Mouse (Mus musculus) hindbrain, postnatal 0 days (tissue): ENCODE measurements at regions not wholly inside any gene's neighbourhood (a gene's known extent, or its start where the extent isn't known, plus 50 kb on each side); places are given as distances from the start of the nearest gene placed in this dataset.

ENCODE experiments used
- ATAC-seq: fragments of 200-750 bp; cut with Nextera tagmentation; 2 replicates; pipeline ENCODE4 v1.8.0; 2017; ENCODE audit warnings: mild to moderate bottlenecking, moderate TSS enrichment, moderate library complexity
- DNase-seq: peaks from one replicate; pipeline ENCODE4 v3.0.0-alpha.2; 2015; ENCODE audit warnings: low spot score
- H3K27ac ChIP-seq: fragments of 300-500 bp; sonication (generic); 2 replicates; pipeline ENCODE4 v1.5.1; 2014; ENCODE audit warnings: mild to moderate bottlenecking
- H3K27me3 ChIP-seq: fragments of 300-500 bp; sonication (generic); 2 replicates; pipeline ENCODE4 v1.6.1; 2014; ENCODE audit warnings: low read length, mixed read lengths; ENCODE audit not compliant: insufficient read depth
- H3K36me3 ChIP-seq: fragments of 300-500 bp; sonication (generic); 2 replicates; pipeline ENCODE4 v1.6.1; 2014; ENCODE audit warnings: low read length, mixed read lengths; ENCODE audit not compliant: insufficient read depth
- H3K4me1 ChIP-seq: fragments of 300-500 bp; sonication (generic); 2 replicates; pipeline ENCODE4 v1.6.1; 2014; ENCODE audit warnings: antibody characterized with exemption, low read length, mixed read lengths; ENCODE audit not compliant: insufficient read depth
- H3K4me2 ChIP-seq: fragments of 300-500 bp; sonication (generic); 2 replicates; pipeline ENCODE4 v1.6.1; 2014; ENCODE audit warnings: low read depth, mild to moderate bottlenecking, low read length, moderate library complexity, mixed read lengths
- H3K4me3 ChIP-seq: fragments of 300-500 bp; sonication (generic); 2 replicates; pipeline ENCODE4 v1.5.1; 2014; ENCODE audit warnings: low read length
- H3K9ac ChIP-seq: fragments of 300-500 bp; sonication (generic); replicated peaks from 2 replicates; pipeline ENCODE4 v1.6.1; 2014; ENCODE audit warnings: mild to moderate bottlenecking, low read length, moderate library complexity, mixed read lengths
- H3K9me3 ChIP-seq: fragments of 300-500 bp; sonication (generic); 2 replicates; pipeline ENCODE4 v1.6.1; 2016; ENCODE audit warnings: low read length, mixed read lengths
- CTCF ChIP-seq: IDR thresholded peaks from 2 replicates; pipeline ENCODE4 v1.5.1; 2016; ENCODE audit warnings: antibody characterized with exemption, control low read depth, low read depth
- WGBS: fragments of 180-500 bp; shearing (Covaris S2); extraction: QIAGEN DNeasy Blood & Tissue Kit; methylation state at CpG from one replicate; pipeline ENCODE4 v1.1.7; 2014; 5-methylcytosine and 5-hydroxymethylcytosine counted together

DNA sequence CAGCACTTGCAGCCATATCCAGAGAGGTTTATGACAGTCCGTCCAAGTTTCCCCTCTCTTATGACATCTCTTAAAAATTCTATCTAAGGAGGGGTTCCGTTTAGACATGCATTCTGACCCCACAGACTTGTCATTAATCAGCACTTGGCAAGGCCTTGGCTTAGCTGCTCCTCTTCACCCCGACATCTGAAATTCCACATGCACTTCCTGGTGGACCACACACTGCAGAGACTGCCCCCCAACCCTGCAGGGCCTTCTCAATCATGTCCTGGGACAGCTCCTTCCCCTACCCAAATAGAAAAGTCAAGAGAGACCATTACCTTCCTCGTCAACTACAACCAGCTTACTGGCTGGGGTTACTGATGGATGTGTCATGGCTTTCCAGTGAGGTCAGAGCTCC is 99.4 kb upstream of the Rxfp2 start:
- TF ChIP-seq CTCF = no peak
- Histone ChIP-seq H3K27me3 (no peaks in the 10 kb centered on the region), H3K9ac (no peak overlapping the region), H3K4me3 (no peak overlapping the region), H3K9me3 (no peaks in the 10 kb centered on the region), H3K4me1 (no peaks in the 10 kb centered on the region), H3K27ac (no peak overlapping the region), H3K36me3 (no peaks in the 10 kb centered on the region), H3K4me2 (no peak overlapping the region)
- no peak for DNase-seq
- WGBS = 42% methylated on average over 4 of the region's 4 CpGs
- no peak for ATAC-seq

DNA sequence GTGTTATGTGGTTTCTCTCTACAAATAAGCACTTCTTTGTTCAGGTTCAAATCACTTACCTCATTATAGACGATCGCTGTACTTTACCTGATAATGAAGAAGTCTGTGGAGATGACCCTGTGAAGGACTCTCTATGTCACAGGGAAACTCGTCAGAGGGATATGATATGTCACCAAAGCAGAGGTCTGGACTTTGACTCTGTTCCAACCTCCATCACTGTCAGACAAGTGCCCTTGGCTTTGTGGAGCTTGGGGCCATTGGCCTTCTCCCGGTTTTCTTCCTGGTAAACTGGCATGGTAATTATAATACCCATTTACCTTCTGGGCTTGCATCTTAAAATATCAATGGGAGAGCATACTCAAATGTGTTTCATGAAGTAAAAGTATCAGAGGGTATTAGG is 98.1 kb upstream of the Rxfp2 start:
- Histone ChIP-seq H3K27me3 (no peaks in the 10 kb centered on the region), H3K9ac (no peak overlapping the region), H3K36me3 (no peaks in the 10 kb centered on the region), H3K9me3 (no peaks in the 10 kb centered on the region), H3K4me1 (no peaks in the 10 kb centered on the region), H3K4me3 (no peak overlapping the region), H3K27ac (no peak overlapping the region), H3K4me2 (no peak overlapping the region)
- no peak for TF ChIP-seq CTCF
- ATAC-seq (no peak), DNase-seq (no peak)
- 83% methylated on average over 4 of the region's 4 CpGs for WGBS

- 87% methylated on average over 10 of the region's 10 CpGs for WGBS
- no peak for ATAC-seq
- H3K9ac ChIP-seq = no peak overlapping the region
- TF ChIP-seq CTCF = no peak
- no peak overlapping the region for H3K4me3 ChIP-seq
- DNase-seq = no peak
- no peaks in the 10 kb centered on the region for H3K36me3 ChIP-seq
- H3K9me3 ChIP-seq = no peaks in the 10 kb centered on the region
- H3K4me2 ChIP-seq = no peak overlapping the region
- H3K27me3 ChIP-seq = no peaks in the 10 kb centered on the region
- no peaks in the 10 kb centered on the region for H3K4me1 ChIP-seq
- no peak overlapping the region for H3K27ac ChIP-seq
Measured at GRCm38 (mm10) chr5:149924501-149924900, 94.0 kb upstream of the Rxfp2 start.

DNA sequence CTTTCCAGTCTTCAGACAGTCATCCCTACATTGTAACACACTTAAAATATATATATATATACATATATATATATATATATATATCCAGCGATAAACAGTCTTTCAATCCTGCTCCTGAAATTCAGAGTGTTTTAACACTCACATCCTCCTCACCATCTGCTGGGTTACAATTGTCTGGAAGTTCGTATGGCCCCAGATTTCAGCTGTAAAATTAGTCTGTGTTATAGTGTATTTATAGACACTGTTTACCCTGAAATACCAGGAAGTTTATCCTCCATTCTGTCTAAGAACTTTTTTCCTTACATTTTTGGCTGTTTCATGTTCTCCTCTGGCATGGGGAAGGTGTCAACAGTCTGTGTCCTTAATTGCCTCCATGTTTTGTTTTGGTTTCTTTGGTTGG is 91.7 kb upstream of the Rxfp2 start:
- H3K9me3 ChIP-seq = no peaks in the 10 kb centered on the region
- H3K4me1 ChIP-seq = no peaks in the 10 kb centered on the region
- no peak overlapping the region for H3K4me3 ChIP-seq
- H3K9ac ChIP-seq = no peak overlapping the region
- no peak overlapping the region for H3K4me2 ChIP-seq
- H3K27me3 ChIP-seq = no peaks in the 10 kb centered on the region
- no peak for DNase-seq
- ATAC-seq = no peak
- 88% methylated on average over 2 of the region's 2 CpGs for WGBS
- no peak for TF ChIP-seq CTCF
- no peak overlapping the region for H3K27ac ChIP-seq
- no peaks in the 10 kb centered on the region for H3K36me3 ChIP-seq

DNA sequence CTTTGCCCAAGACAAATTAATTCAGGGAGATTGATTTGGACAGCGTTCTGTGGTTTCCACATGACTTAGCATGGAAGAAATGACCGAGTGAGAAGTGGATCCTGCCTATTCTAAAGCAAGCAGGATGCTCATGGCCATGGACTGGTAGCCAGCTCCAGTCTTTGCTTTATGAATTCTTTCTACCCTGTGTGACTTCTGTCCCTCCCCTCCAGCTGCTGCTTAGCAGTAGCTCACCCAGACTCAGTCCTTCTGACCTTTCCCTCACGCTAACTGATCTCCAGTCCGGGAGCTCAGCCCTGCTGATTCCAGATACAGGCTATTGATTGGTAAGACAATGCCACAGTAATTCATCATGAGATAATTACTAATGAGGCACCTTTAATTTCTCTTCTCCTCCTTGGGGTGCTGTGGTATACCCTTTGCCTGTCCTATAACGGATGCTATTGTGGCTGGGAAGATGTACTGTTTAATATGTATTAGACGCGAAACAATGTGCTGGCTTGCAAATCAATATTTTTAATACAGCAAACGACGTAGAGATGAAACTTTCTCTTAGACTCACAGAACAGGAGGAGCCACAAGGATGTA is 86.8 kb upstream of the Rxfp2 start:
- Histone ChIP-seq H3K4me1 (no peaks in the 10 kb centered on the region), H3K4me3 (no peak overlapping the region), H3K27ac (0 out of 2 replicates have a peak overlapping the region, but pooled peaks have one; percentile 22), H3K4me2 (no peak overlapping the region), H3K36me3 (no peaks in the 10 kb centered on the region), H3K9me3 (no peaks in the 10 kb centered on the region), H3K9ac (no peak overlapping the region), H3K27me3 (no peaks in the 10 kb centered on the region)
- WGBS = 34% methylated on average over 9 of the region's 9 CpGs
- DNase-seq (no peak), ATAC-seq (no peak)
- TF ChIP-seq CTCF = no peak

DNA sequence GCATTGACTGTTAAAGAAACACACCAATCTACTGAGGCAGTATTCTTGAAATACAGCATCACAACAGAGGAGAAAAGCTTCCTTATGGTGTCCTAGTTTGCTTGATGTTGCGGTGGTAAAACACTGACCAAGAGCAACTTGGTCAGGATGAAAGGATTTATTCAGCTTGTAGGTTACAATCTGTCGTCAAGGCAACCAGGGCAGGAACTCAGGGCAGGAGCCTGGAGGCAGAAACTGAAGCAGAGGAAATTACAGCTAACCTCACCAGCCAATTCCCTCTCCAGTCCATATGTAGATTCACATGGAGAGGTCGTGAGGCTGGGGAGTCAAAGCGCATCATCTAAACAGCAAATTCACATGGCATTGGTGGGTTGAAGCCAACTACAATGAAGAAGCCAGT is 86.3 kb upstream of the Rxfp2 start:
- Histone ChIP-seq H3K27me3 (no peaks in the 10 kb centered on the region), H3K36me3 (no peaks in the 10 kb centered on the region), H3K4me3 (no peak overlapping the region), H3K9ac (no peak overlapping the region), H3K9me3 (no peaks in the 10 kb centered on the region), H3K4me2 (no peak overlapping the region), H3K4me1 (no peaks in the 10 kb centered on the region), H3K27ac (0 out of 2 replicates have a peak overlapping the region, but pooled peaks have one; percentile 22)
- peak; percentile 45 for DNase-seq
- no peak for ATAC-seq
- no peak for TF ChIP-seq CTCF
- 18% methylated on average over 4 of the region's 4 CpGs for WGBS

- Histone ChIP-seq H3K9me3 (no peaks in the 10 kb centered on the region), H3K9ac (no peak overlapping the region), H3K27ac (no peak overlapping the region), H3K4me1 (no peaks in the 10 kb centered on the region), H3K27me3 (no peaks in the 10 kb centered on the region), H3K4me3 (no peak overlapping the region), H3K4me2 (no peak overlapping the region), H3K36me3 (no peaks in the 10 kb centered on the region)
- DNase-seq = no peak
- no peak for ATAC-seq
- TF ChIP-seq CTCF = no peak
Measured at GRCm38 (mm10) chr5:149945651-149946050, 72.8 kb upstream of the Rxfp2 start.
